Mouse (Mus musculus) limb, embryonic 12.5 days (tissue): ENCODE measurements around the gene Isca2. TPM values are rescaled to one million over a fixed set of nuclear protein-coding genes. Genes with fewer than 3 reads are reported as not detected.
A peak's percentile ranks its signal among the peaks of the same experiment; 100 is the strongest.

ENCODE experiments used
- ATAC-seq: fragments of 200-750 bp; cut with Nextera tagmentation; 2 replicates; pipeline ENCODE4 v1.8.0; 2017; ENCODE audit warnings: low read depth, moderate TSS enrichment; ENCODE audit not compliant: insufficient number of reproducible peaks, insufficient read depth, low FRiP score, low TSS enrichment
- H3K27ac ChIP-seq: fragments of 300-500 bp; sonication (generic); 2 replicates; pipeline ENCODE4 v1.5.1; 2016; ENCODE audit warnings: mild to moderate bottlenecking, moderate library complexity
- H3K27me3 ChIP-seq: fragments of 300-500 bp; sonication (generic); 2 replicates; pipeline ENCODE4 v1.6.1; 2016; ENCODE audit warnings: mild to moderate bottlenecking, moderate library complexity
- H3K36me3 ChIP-seq: fragments of 300-500 bp; sonication (generic); 2 replicates; pipeline ENCODE4 v1.6.1; 2016; ENCODE audit warnings: mild to moderate bottlenecking, moderate library complexity
- H3K4me1 ChIP-seq: fragments of 300-500 bp; sonication (generic); replicated peaks from 2 replicates; pipeline ENCODE4 v1.6.1; 2016
- H3K4me2 ChIP-seq: fragments of 300-500 bp; sonication (generic); 2 replicates; pipeline ENCODE4 v1.6.1; 2016; ENCODE audit warnings: mild to moderate bottlenecking, moderate library complexity
- H3K4me3 ChIP-seq: fragments of 300-500 bp; sonication (generic); replicated peaks from 2 replicates; pipeline ENCODE4 v1.5.1; 2016; ENCODE audit warnings: mild to moderate bottlenecking
- H3K9ac ChIP-seq: fragments of 300-500 bp; sonication (generic); replicated peaks from 2 replicates; pipeline ENCODE4 v1.6.1; 2016; ENCODE audit warnings: mild to moderate bottlenecking, moderate library complexity
- H3K9me3 ChIP-seq: fragments of 300-500 bp; sonication (generic); 2 replicates; pipeline ENCODE4 v1.6.1; 2016; ENCODE audit warnings: mild to moderate bottlenecking, moderate library complexity
- WGBS: fragments of 180-500 bp; shearing (Covaris S2); methylation state at CpG from one replicate; pipeline ENCODE4 v1.1.7; 2016; 5-methylcytosine and 5-hydroxymethylcytosine counted together
- polyA plus RNA-seq: library from polyadenylated mRNA; unstranded; fragments of >200 nt; fragmentation: Nextera tagmentation; extraction: Ambion mirVana; gene quantifications from 2 replicates; pipeline ENCODE4 v1.2.1, GENCODE M21; 2016

Gene Isca2
- polyA plus RNA-seq, 1 experiment from 2014 or later = 145 TPM

GRCm38 (mm10) chr12:84773476-84773875 lies 425 bp downstream of the Isca2 start:
- under 1% methylated on average over 20 of the region's 20 CpGs for WGBS
- peak overlapping the region; percentile 78 for H3K4me2 ChIP-seq

GRCm38 (mm10) chr12:84774376-84774775 lies 1.3 kb downstream of the Isca2 start:
- peaks cover 22% of the 10 kb centered on the region; the same call in 1 of the 2 replicates for H3K36me3 ChIP-seq
- H3K9ac ChIP-seq = no peak overlapping the region; the same call in 1 of the 2 replicates
- 86% methylated on average over 6 of the region's 6 CpGs for WGBS
- no peaks in the 10 kb centered on the region for H3K9me3 ChIP-seq
- peak overlapping the region; percentile 78; the same call in 1 of the 2 replicates for H3K4me2 ChIP-seq
- H3K27ac ChIP-seq = no peak overlapping the region
- H3K4me3 ChIP-seq = no peak overlapping the region
- ATAC-seq = no peak
- peaks cover 30% of the 10 kb centered on the region for H3K4me1 ChIP-seq
- no peaks in the 10 kb centered on the region for H3K27me3 ChIP-seq

More at GRCm38 (mm10) chr12:84773476-84773875, 425 bp downstream of the Isca2 start:
- Histone ChIP-seq H3K9me3 (no peaks in the 10 kb centered on the region), H3K27me3 (no peaks in the 10 kb centered on the region), H3K4me1 (peaks cover 30% of the 10 kb centered on the region), H3K9ac (peak overlapping the region; percentile 81), H3K36me3 (peaks cover 29% of the 10 kb centered on the region; the same call in 1 of the 2 replicates), H3K4me3 (peak overlapping the region; percentile 71), H3K27ac (peak overlapping the region; percentile 53; the same call in 1 of the 2 replicates)
- no peak for ATAC-seq

- H3K27ac ChIP-seq = no peak overlapping the region
- H3K9ac ChIP-seq = no peak overlapping the region
- peaks cover 14% of the 10 kb centered on the region for H3K4me1 ChIP-seq
- H3K27me3 ChIP-seq = no peaks in the 10 kb centered on the region
- peaks cover 9% of the 10 kb centered on the region; the same call in 1 of the 2 replicates for H3K36me3 ChIP-seq
- no peak overlapping the region for H3K4me3 ChIP-seq
- ATAC-seq = no peak
- H3K4me2 ChIP-seq = no peak overlapping the region
- no peaks in the 10 kb centered on the region for H3K9me3 ChIP-seq
Measured at GRCm38 (mm10) chr12:84776229-84776628, 3.2 kb downstream of the Isca2 start.

DNA sequence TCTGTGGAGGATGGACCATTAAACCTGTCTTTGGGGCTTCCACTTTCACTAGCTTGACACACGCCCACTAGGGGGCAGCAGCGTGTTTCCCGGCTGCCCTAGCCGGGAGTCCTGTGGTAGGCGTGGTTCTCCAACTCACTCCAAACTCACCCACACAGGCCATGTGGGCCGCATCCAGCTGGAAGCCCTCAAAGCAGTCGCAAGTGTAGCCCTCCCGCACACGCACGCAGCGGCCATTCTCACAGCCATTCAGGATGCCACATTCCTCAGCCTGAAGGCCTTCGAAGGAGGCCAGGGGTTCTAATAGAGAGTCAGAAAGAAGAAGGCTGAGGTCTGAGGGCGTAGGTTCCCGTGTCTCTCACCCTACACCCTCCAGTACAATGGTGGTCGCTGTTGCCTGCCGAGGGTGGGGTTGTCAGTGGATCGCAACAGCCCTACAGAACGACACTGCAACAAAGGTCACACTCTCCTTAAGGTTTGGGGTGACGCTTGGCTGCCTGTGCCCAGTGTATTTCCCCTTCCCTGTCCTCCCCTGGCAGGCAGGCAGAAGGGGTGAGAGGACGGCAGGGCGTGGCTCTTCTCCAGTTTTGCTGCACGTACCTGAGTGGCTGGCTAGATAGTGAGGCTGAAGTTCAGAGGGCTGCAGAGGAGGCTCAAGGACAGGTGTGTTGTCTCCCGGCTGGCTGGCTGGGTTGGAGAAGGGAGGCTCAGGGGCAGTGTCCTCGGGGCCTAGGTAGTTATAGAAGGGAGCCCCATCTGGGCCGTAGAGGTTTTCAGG lies 11.7 kb downstream of the Isca2 start:
- H3K4me3 ChIP-seq = no peak overlapping the region

DNA sequence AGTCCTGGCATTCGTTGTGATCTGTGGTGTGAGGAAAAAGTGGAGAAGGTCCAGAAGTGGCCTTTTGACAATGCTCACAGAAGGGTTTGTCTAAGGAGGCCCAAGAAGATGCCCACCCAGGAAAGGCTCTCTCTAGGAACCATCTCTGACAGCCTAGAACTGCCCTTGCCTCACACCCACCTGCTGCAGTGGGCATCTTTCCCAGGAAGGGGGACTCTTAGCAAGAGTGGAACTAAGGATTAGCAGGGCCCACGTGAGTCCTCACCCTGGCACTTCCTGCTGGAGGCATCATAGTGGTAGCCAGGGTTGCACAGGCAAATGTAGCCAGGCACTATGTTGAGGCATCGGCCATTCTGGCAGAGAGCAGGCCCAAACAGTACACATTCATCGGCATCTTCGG lies 13.0 kb downstream of the Isca2 start:
- 81% methylated on average over 5 of the region's 5 CpGs for WGBS
- no peak for ATAC-seq
- H3K27ac ChIP-seq = no peak overlapping the region
- no peak overlapping the region for H3K9ac ChIP-seq
- H3K4me2 ChIP-seq = no peak overlapping the region
- no peaks in the 10 kb centered on the region for H3K9me3 ChIP-seq
- H3K4me1 ChIP-seq = peaks cover 9% of the 10 kb centered on the region
- 0 out of 2 replicates have a peak, but pooled peaks cover 3% of the 10 kb centered on the region for H3K27me3 ChIP-seq
- no peak overlapping the region for H3K4me3 ChIP-seq
- H3K36me3 ChIP-seq = no peaks in the 10 kb centered on the region

More for the DNA sequence above, 11.7 kb downstream of the Isca2 start:
- Histone ChIP-seq H3K9me3 (no peaks in the 10 kb centered on the region), H3K27me3 (0 out of 2 replicates have a peak, but pooled peaks cover 3% of the 10 kb centered on the region), H3K4me1 (peaks cover 9% of the 10 kb centered on the region), H3K4me2 (peak overlapping the region; percentile 42), H3K9ac (peak overlapping the region; percentile 37), H3K36me3 (no peaks in the 10 kb centered on the region), H3K27ac (no peak overlapping the region)
- peak; percentile 65; the same call in 1 of the 2 replicates for ATAC-seq
- 36% methylated on average over 25 of the region's 25 CpGs for WGBS

- Histone ChIP-seq H3K27ac (no peak overlapping the region), H3K9ac (no peak overlapping the region), H3K4me2 (no peak overlapping the region), H3K4me1 (no peaks in the 10 kb centered on the region), H3K36me3 (no peaks in the 10 kb centered on the region), H3K9me3 (no peaks in the 10 kb centered on the region), H3K27me3 (0 out of 2 replicates have a peak, but pooled peaks cover 7% of the 10 kb centered on the region), H3K4me3 (no peak overlapping the region)
- 65% methylated on average over 10 of the region's 10 CpGs for WGBS
- no peak for ATAC-seq
Measured at GRCm38 (mm10) chr12:84790853-84791252, 17.8 kb downstream of the Isca2 start.

- H3K4me1 ChIP-seq = no peaks in the 10 kb centered on the region
- ATAC-seq = no peak
Measured at GRCm38 (mm10) chr12:84792629-84793028, 19.6 kb downstream of the Isca2 start.

DNA sequence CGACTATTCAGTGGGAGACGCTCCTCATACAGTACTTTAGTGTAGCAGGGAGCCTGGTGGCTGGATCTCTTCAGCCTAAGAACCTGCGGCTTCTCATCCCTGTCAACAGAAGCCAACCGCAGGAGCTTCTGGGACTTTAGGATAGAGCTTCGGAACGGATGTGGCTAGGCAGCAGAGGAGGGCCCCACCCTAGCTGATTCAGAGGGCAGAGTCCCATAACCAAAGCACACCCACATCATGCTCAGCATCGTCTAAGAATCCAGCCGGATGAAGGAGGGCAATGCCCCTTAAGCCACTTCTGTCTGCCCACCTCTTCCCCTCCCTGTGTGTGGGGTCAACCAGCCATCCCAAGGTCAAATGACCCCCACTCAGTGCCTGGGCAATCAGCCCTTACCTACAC lies 21.6 kb downstream of the Isca2 start:
- Histone ChIP-seq H3K4me3 (no peak overlapping the region), H3K9ac (no peak overlapping the region), H3K36me3 (no peaks in the 10 kb centered on the region), H3K27ac (no peak overlapping the region), H3K27me3 (0 out of 2 replicates have a peak, but pooled peaks cover 7% of the 10 kb centered on the region), H3K4me1 (no peaks in the 10 kb centered on the region), H3K4me2 (no peak overlapping the region), H3K9me3 (no peaks in the 10 kb centered on the region)
- no peak for ATAC-seq
- 91% methylated on average over 8 of the region's 8 CpGs for WGBS

More at GRCm38 (mm10) chr12:84792629-84793028, 19.6 kb downstream of the Isca2 start:
- H3K9me3 ChIP-seq = no peaks in the 10 kb centered on the region
- no peak overlapping the region for H3K9ac ChIP-seq
- no peak overlapping the region for H3K27ac ChIP-seq
- no peak overlapping the region for H3K4me2 ChIP-seq
- no peak overlapping the region for H3K4me3 ChIP-seq
- H3K27me3 ChIP-seq = 0 out of 2 replicates have a peak, but pooled peaks cover 7% of the 10 kb centered on the region
- H3K36me3 ChIP-seq = no peaks in the 10 kb centered on the region
- 73% methylated on average over 4 of the region's 4 CpGs for WGBS

DNA sequence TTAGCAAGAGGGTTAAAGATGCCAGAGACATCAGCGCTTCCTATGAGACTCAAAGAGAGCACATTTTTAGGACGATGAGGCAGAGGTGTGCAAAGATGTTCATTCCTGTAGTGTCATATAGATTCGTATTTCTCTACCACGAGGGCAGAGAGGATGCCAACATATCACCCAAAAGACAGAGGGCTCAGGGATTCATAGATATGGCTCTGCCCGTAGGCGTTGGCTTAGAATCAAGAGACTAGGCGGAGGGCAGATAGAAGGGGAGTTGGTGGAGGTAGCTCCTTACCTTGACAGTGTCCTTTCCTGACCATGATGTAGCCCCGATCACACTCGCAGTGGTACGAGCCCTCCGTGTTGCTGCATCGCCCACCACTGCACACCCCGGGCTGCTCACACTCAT lies 26.0 kb downstream of the Isca2 start:
- Histone ChIP-seq H3K27ac (no peak overlapping the region), H3K4me1 (no peaks in the 10 kb centered on the region), H3K4me2 (no peak overlapping the region), H3K9me3 (no peaks in the 10 kb centered on the region), H3K36me3 (no peaks in the 10 kb centered on the region), H3K27me3 (0 out of 2 replicates have a peak, but pooled peaks cover 7% of the 10 kb centered on the region), H3K9ac (no peak overlapping the region), H3K4me3 (no peak overlapping the region)
- no peak for ATAC-seq
- whole genome bisulfite sequencing = 95% methylated on average over 13 of the region's 13 CpGs

DNA sequence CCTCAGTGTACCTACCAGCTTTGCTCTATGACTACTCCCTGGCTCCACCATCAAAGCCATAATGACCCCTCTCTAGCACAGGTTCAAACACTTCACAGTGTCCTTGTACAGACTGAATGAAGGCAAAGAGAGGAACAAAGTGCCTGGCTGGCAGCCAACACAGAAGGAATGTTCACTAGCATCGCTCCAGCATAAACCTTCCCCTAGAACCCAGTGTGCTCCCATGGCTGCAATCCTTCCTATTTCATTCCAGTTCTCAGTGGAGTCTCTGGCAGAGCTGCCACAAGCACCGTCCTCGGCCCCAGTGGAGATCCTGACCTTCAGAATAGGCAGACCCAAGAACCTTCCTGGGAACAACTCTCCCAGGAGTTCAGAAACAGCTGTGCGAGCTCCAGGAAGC lies 27.4 kb downstream of the Isca2 start:
- no peak overlapping the region for H3K9ac ChIP-seq
- H3K9me3 ChIP-seq = no peaks in the 10 kb centered on the region
- no peak overlapping the region for H3K4me2 ChIP-seq
- 79% methylated on average over 4 of the region's 4 CpGs for WGBS
- H3K4me1 ChIP-seq = peaks cover 5% of the 10 kb centered on the region; the same call in 1 of the 2 replicates
- H3K27me3 ChIP-seq = 0 out of 2 replicates have a peak, but pooled peaks cover 2% of the 10 kb centered on the region
- no peak for ATAC-seq
- H3K36me3 ChIP-seq = no peaks in the 10 kb centered on the region
- no peak overlapping the region for H3K27ac ChIP-seq
- H3K4me3 ChIP-seq = no peak overlapping the region

DNA sequence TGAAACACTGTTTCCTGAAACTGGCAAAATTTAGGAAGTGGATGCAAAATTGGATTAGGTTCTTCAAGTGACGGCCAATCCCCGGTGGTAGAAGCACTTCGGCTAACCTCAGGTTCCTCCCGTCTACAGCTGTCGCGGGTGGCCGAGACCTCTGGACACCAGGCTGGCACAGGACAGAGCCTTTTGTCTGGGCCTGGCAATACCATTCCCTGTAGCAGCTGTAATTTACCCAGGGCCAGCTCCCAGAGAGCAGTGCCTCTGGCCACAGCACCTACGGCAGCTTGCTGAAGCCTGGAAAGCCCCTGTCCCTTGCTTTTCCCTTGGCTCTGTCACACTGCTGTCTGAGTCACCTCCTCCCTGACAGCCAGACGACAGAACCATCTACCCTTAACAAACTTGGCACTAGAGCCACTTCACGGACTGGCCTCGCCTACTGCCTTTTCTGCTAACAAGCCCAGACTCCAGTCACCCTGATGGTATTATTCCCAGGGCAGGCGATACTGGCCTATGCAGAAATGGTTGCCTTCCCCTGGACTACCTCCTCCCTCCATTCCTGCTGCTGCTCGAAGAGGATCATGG lies 28.6 kb downstream of the Isca2 start:
- 88% methylated on average over 13 of the region's 13 CpGs for WGBS

More for the DNA sequence above, 28.6 kb downstream of the Isca2 start:
- ATAC-seq = no peak
- Histone ChIP-seq H3K4me1 (peaks cover 17% of the 10 kb centered on the region), H3K27ac (no peak overlapping the region), H3K36me3 (no peaks in the 10 kb centered on the region), H3K9ac (no peak overlapping the region), H3K9me3 (no peaks in the 10 kb centered on the region), H3K27me3 (no peaks in the 10 kb centered on the region), H3K4me3 (no peak overlapping the region), H3K4me2 (no peak overlapping the region)
